ENCODE assay signal across 27 mouse cellular contexts in genomic region chr4:97360473-97360872, GRCm38 (mm10).
"Had no signal": no experiment of that assay in that cellular context is flagged by ENCODE, and none has a peak within 500 bp of the region (broad histone marks: within the 10 kb centered on the region; RNA-seq: fewer than 3 reads in every experiment).

No protein-coding gene starts in this region.

- H3K9me3 ChIP-seq: heart, embryonic 13.5 days; heart, embryonic 15.5 days; hindbrain, embryonic 10.5 days; intestine, embryonic 15.5 days; limb, embryonic 10.5 days had no signal

- H3K4me3 ChIP-seq: heart, adult 2 months; heart, embryonic 13.5 days; heart, embryonic 15.5 days; hindbrain, embryonic 10.5 days; hindbrain, embryonic 12.5 days; intestine, embryonic 15.5 days; layer of hippocampus, adult 2 months; left cerebral cortex, adult 2 months; limb, embryonic 10.5 days; limb, embryonic 12.5 days had no signal

- ATAC-seq: hindbrain, embryonic 16.5 days; inflammation-experienced regulatory T-cells, adult 6 months; intestine, embryonic 15.5 days; intestine, postnatal 0 days had no signal

- H3K4me1 ChIP-seq: hindbrain, embryonic 10.5 days; hindbrain, embryonic 12.5 days; intestine, embryonic 15.5 days; limb, embryonic 10.5 days; limb, embryonic 12.5 days had no signal

- H3K27ac ChIP-seq: heart, adult 2 months; heart, embryonic 13.5 days; heart, embryonic 15.5 days; hindbrain, embryonic 10.5 days; hindbrain, embryonic 12.5 days; hindbrain, embryonic 14.5 days; intestine, embryonic 15.5 days; layer of hippocampus, adult 2 months; left cerebral cortex, adult 2 months; limb, embryonic 10.5 days; limb, embryonic 12.5 days had no signal

- H3K9ac ChIP-seq: heart, embryonic 13.5 days; heart, embryonic 15.5 days; hindbrain, embryonic 12.5 days; hindbrain, embryonic 14.5 days; intestine, embryonic 15.5 days; limb, embryonic 12.5 days had no signal

- H3K4me2 ChIP-seq: heart, embryonic 11.5 days; heart, embryonic 13.5 days; heart, embryonic 15.5 days; hindbrain, embryonic 12.5 days; hindbrain, embryonic 14.5 days; intestine, embryonic 15.5 days; limb, embryonic 12.5 days; liver, embryonic 11.5 days had no signal

- H3K27me3 ChIP-seq: heart, embryonic 13.5 days; heart, embryonic 15.5 days; hindbrain, embryonic 12.5 days; intestine, embryonic 15.5 days; limb, embryonic 12.5 days had no signal

- DNase-seq: gastrocnemius, postnatal 14 days; gastrocnemius, postnatal 36 days; heart, adult 11 months; heart, adult 2 months; heart, postnatal 14 days; heart, postnatal 4 days; kidney, adult 18-20 months; kidney, adult 8-10 months; kidney, postnatal 10 days; kidney, postnatal 25 days; kidney, postnatal 4 days; liver had no signal

- H3K36me3 ChIP-seq: heart, embryonic 13.5 days; heart, embryonic 15.5 days; hindbrain, embryonic 10.5 days; hindbrain, embryonic 12.5 days; intestine, embryonic 15.5 days; limb, embryonic 10.5 days; limb, embryonic 12.5 days had no signal
